Mouse (Mus musculus): ENCODE data around the gene Six1. TPM values are rescaled to one million over a fixed set of nuclear protein-coding genes. Genes with fewer than 3 reads are reported as not detected.
A peak's percentile ranks its signal among the peaks of the same experiment; 100 is the strongest.
"Not testable (repeated sequence)": the region's sequence is repeated elsewhere in the genome, so short reads cannot be mapped to it uniquely, and the experiment has no call there.

Gene Six1
- total RNA-seq, 2 experiments from 2014 or later = 68.5 to 72.6 TPM

GRCm38 (mm10) chr12:73034901-73035895 is 18.5 kb downstream of the Six1 start:
- peak; percentile 56 for DNase-seq (ENCODE audit: low spot score)

- DNase-seq (ENCODE audit: low spot score) = no peak
These were observed 21.0 kb downstream of the Six1 start for GRCm38 (mm10) chr12:73032665-73033064.

GRCm38 (mm10) chr12:73031315-73031714 is 22.4 kb downstream of the Six1 start:
- DNase-seq (ENCODE audit: low spot score) = no peak

GRCm38 (mm10) chr12:73025490-73025889 is 28.2 kb downstream of the Six1 start:
- peak; percentile 98 for DNase-seq (ENCODE audit: low spot score)

DNA sequence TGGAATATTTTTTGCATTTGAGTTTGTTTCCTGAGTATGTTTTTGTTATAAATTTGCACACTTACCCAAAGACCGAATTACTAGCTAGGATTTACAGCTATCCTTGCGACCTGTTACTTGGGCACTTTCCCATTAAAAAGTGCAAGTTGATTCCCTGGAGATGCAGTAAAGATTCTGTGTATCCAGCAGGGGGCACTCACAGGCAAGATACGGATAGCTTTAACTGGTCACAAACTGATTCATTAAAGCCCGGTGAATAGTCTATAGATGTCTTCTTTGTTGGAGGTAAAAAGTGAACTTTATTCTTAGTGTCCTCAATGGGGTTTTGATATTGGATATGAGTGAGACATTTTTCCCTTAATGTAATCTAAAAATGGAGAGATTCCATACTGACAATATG is 32.7 kb downstream of the Six1 start:
- DNase-seq (ENCODE audit: low spot score) = peak; percentile 85

DNA sequence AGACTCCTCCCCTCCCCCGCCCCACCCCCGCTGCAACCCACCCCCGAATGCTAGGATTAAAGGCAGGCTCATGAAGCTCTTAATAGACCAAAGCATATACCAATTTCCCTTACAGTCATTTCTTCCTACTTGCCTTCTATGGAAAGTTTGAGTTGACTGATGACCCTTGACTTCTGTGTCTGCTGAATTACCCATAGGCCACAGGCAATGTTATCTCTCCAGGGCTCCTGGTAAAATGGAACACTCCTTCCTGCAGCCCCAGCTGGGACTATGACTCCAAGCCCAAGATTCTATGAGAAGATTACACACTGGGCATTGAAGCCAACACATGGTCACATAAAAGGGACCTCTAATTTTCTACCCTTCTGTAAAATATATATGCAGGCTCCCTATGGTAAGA is 33.3 kb downstream of the Six1 start:
- DNase-seq (ENCODE audit: low spot score) = no peak

DNA sequence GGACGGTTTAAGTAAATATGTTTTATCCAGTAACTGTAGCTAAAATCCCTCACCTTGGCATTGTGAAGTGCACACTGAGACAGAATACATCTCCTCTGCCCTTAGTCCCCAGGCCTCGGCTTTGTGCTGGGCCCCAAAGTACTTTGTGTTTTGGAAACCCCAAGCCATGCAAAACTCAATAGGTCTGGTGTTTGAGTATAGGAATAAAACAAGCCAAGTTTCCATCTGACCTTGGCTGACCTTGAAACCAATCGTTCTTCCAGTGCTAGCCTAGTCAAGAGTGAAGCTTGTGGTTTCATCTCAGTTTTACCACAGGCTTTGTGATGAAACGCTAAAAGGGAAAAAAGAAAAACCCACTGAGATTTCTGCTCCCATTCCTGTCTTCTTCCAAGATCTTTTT is 34.8 kb downstream of the Six1 start:
- no peak for DNase-seq (ENCODE audit: low spot score)

DNA sequence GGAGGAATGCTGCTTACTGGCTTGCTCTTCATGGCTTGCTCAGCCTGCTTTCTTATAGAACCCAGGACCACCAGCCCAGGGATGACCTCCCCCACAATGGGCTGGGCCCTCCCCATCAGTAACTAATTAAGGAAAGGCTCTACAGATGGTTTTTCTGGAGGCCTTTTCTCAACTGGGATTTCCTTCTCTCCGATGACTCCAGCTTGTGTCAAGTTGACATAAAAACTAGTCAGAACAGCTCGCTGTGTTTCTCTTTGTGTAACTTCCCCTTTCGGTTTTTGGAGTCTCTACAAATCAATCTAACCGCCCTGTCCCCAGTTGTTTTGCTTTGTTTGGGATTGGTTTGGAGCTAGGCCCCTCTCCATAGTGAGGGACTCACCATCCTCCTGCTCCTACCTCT is 37.5 kb downstream of the Six1 start:
- DNase-seq (ENCODE audit: low spot score) = no peak

DNA sequence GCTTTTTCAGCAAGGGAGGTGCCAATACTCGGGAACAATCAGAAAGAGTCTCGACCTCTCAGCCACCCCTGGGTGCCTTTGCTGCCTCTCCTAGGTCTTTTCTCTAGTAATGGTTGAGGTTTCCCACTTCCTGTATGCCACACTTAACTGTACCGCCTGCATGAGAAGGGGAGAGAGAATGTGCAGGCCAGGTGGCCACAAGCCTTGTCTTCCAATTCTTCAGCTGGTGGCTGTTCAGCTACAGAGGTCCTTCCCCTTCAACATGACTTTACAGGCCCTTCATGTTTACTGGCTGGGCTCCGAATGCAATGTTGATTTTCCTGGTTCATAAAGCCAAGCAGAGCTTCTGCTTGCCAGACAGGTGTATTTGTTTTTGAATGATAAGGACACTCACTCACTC is 39.4 kb downstream of the Six1 start:
- no peak for DNase-seq (ENCODE audit: low spot score)

GRCm38 (mm10) chr12:73012824-73013223 is 40.9 kb downstream of the Six1 start:
- DNase-seq (ENCODE audit: low spot score) = no peak

DNA sequence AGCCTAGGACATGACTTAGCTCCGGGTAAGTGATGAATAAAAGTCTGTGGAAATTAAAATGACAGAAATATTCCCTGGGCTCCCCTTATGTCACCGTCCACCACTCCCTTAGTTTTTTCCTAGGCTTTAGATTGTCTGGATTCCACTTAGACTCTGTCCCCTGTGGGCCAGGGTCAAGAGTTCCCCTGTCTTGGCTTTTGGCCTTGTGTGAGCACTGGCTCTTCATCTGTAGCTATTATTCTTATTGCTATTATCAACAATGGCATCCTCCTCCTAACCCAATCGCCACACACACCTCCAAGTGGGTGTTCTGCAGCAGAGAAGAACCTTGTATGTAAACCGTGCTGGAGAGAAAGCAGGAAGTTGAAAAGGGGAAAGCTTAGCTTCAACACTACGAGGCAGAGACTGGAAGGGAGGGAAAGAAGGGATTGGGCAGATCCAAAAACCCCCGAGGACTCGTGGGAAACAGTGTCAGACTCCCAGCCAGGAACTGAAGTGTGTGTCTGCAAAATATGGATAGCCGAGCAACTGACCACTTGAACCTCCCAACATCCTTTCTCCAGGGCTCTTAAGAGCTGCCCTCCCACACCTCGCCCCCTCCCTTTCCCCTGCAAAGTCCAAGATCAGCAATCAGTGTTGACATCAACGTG is 41.4 kb downstream of the Six1 start:
- peak; percentile 48 for DNase-seq (ENCODE audit: low spot score)

DNA sequence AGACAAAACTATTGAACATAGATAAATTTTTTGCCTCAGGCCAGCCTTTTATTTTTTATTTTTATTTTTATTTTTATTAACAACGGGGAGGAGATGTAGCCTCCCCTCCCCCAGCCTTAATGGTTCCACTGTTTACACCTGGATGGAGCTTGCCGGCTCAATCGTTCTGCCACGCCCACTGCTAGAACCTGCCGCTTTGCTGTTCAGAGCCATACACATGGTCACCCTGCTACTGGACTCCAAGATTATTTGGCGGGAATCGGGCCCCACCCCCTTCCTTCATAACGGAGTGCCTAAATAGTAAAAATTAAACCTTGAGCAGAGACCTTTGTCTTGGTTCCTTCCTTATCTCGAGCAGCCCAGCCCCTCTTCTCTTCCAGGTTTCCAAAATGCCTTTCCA is 50.8 kb downstream of the Six1 start:
- not testable (repeated sequence) for DNase-seq (ENCODE audit: low spot score)

DNA sequence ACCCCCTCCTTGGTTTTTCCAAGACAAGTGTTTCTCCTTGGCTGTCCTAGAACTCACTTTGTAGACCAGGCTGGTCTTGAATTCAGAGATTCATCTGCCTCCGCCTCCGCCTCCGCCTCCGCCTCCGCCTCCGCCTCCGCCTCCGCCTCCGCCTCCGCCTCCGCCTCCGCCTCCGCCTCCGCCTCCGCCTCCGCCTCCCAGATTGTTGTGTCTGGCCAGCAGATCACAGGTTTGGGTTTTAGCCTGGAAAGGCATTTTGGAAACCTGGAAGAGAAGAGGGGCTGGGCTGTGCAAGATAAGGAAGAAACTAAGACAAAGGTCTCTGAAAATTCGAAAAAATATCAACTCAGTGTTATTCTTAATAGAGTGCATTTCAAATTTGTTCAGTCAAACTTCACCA is 51.4 kb downstream of the Six1 start:
- peak; percentile 47 for DNase-seq (ENCODE audit: low spot score)

- DNase-seq (ENCODE audit: low spot score) = no peak
These were observed 55.3 kb downstream of the Six1 start for GRCm38 (mm10) chr12:72998105-72999001.

DNA sequence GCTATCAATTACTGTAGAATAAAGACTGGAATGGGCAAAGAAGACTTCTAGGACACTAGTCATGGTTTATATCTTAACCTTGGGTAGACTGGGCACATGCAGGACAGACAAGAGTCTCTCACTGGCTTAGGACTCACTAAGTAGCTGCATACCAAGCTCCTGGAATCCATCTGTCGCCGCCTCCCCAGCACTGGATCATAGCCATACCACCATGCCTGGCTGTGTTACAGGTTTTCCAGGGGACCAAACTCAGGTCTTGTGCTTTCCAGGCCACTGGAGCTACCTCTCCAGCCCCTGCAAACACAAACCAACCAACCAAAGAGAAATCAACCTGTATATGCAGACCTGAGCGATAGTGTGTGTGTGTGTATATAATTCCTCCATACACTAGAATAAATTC is 57.0 kb downstream of the Six1 start:
- no peak for DNase-seq (ENCODE audit: low spot score)

Other genes with a start within 250 kb of the Six1 start
- not detected for gene Six6, start 114.0 kb downstream of the Six1 start, total RNA-seq (2021)
- gene 4930447C04Rik, start 113.1 kb downstream of the Six1 start, total RNA-seq (2021) = under 1 TPM in 1 of 2 experiments, not detected in 1; 0.26 TPM
- 10 to 100 TPM; 13.9 to 16.3 TPM for gene Six4, start 59.6 kb upstream of the Six1 start, total RNA-seq (2021)
- 10 to 100 TPM; 18.2 to 18.8 TPM for gene Mnat1, start 69.8 kb upstream of the Six1 start, total RNA-seq (2021)
- gene Trmt5, start 232.8 kb upstream of the Six1 start, total RNA-seq (2021) = 1 to 10 TPM; 7.8 to 8.4 TPM
- gene Slc38a6, start 232.9 kb upstream of the Six1 start, total RNA-seq (2021) = 1 to 10 TPM; 2.2 to 2.4 TPM

Measured in gastrocnemius, adult 18-20 months (tissue).